Mouse (Mus musculus): ENCODE measurements at regions not wholly inside any gene's neighbourhood (a gene's known extent, or its start where the extent isn't known, plus 50 kb on each side); places are given as distances from the start of the nearest gene placed in this dataset.

DNA sequence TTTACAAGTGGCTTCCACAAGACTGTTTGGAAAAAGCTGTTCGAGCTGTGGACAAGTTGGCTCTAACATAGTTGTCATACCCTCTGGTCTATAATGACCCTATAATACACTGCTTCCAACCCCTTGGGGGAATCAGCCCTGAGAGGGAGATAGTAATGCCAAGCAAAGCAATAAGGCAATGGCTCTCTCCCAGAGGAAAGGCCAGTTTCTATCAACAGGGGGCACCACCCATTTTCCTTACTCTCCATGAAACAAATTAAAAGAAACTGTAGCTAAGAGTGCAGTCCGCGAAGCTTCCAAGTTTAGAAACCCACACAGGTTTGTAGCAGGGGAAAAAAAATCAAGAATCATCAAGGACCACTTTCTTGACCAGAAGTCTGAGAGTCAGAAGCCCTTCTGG, 115.9 kb upstream of the Sstr4 start:
- no peak for DNase-seq (ENCODE audit: low spot score in 2 of 2)

DNA sequence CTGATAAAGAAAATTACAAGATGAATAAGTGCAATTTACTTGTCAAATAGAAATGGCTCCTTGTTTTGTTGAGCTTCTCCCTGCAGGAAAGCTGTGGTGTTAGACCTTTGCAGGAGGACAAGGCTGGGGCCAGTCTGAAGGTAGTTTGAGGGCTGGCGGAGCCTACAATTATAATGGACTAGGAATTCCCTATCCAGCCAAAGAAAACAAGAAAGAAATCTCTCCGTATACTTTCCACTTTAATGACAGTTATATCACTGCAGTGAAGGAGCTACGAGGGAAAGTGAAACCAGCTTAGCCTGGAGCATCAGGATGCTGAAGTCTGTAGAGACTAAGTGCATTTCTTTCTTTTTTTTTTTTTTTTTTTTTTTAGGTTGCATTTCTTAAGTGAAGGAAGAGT, 104.8 kb upstream of the Sstr4 start:
- DNase-seq (ENCODE audit: low spot score in 2 of 2): no peak

DNA sequence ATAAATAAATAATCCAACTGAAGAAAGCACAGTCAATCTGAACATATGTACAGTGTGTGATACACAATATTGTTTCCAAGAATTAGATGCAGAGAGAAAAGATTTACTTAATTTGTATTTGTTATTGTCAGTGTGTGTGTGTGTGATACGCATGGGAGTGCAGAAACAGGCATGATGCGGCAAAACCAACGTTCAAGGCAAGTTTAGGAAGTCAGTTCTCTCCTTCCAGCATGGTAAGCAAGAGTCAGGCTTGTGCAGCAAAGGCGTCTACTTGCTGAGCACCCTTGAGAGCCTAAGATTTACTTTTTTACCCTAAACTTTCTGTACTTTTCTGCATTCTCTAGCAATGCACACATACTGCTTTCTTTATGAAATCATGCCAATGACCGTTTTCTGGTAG, 102.7 kb upstream of the Sstr4 start:
- DNase-seq (ENCODE audit: low spot score in 2 of 2): no peak

- no peak for DNase-seq (ENCODE audit: low spot score in 2 of 2)
Measured at GRCm38 (mm10) chr2:148292895-148293294, 102.2 kb upstream of the Sstr4 start.

GRCm38 (mm10) chr2:148300879-148301278, 94.3 kb upstream of the Sstr4 start:
- DNase-seq (ENCODE audit: low spot score in 2 of 2): no peak

DNA sequence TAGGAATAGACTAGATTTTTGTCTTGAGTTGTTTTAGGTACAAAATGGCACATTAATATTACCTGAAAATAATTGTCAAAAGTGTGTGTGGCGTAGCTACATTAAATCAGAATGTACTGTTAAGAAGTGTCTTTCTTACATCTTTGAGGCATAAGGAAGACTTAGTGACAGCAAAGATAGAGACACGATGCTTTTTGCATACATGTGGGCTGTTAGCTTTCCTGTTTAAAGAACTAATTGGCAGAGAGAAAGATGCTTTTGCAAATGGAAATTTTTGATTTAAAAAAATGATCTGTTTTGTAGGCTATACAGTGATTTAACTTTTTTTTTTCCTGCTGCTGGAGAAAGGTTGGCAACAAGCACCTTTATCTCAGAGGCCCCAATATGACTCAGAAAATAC, 82.9 kb upstream of the Sstr4 start:
- DNase-seq (ENCODE audit: low spot score in 2 of 2): no peak

- DNase-seq (ENCODE audit: low spot score in 2 of 2): no peak
Measured at GRCm38 (mm10) chr2:148320896-148321295, 74.2 kb upstream of the Sstr4 start.

DNA sequence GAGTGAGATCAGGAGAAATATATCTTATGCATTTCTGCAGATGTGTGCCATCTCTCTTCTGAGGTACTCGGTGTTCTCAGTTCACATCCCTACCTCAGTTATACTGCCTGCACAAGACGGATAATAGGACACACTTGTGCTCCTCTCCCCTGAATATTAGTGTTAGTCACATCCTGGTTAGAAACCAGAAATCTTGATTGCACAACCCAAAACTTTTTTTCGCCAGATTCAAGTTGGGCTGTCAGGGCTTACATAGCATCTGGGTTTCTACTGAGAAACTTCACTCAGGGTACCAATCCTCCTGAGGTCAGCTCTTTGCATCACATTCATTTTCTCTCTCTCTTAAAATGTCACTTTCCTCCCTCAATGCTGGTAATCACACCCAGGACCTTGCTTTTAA, 69.8 kb upstream of the Sstr4 start:
- no peak for DNase-seq (ENCODE audit: low spot score in 2 of 2)

DNA sequence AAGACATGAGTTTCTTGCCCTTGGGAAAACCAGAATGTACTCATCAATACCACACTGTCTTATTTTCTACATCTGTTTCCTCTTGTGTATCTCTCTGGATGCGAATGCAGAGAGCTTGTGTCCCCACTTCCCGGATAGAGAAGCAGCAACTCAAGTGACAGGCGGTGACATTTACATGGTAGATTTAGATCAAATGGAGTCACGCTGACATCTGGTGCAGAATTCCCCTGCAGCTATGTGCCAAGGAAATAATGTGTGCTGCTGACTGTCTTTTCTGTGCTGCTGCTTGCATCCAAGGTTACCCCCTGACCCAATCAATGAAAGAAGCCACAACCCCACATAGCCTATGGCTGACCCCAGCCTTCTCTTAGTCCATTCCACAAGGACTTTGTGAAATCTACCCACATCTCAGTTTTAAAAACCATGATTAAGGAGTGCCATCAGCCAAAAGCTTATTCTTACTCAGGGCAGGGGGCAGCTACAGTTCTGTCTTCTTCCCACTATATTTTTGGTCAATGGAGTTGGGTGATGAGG, 69.2 kb upstream of the Sstr4 start:
- no peak for DNase-seq (ENCODE audit: low spot score in 2 of 2)

- DNase-seq (ENCODE audit: low spot score in 2 of 2): no peak
Measured at GRCm38 (mm10) chr2:148326414-148326813, 68.7 kb upstream of the Sstr4 start.

DNA sequence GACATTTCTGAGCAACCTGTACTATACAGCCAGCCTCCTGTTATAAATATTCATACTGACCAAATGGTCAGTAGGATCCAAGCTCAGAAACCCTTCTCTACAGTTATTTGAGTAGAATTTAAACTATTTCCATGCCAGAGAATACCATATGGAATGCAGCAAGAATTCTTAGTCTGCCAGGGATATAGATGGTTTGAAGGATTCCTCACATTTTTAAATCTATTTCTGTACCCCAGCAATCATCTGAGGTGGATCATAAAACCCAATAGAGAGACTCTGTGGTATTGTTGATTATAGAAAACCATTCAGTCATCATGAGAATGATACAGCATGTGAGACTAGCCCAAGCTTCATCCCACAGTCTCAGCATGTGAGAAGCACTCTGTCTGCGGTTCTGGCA, 67.6 kb upstream of the Sstr4 start:
- no peak for DNase-seq (ENCODE audit: low spot score in 2 of 2)

GRCm38 (mm10) chr2:148330368-148330767, 64.8 kb upstream of the Sstr4 start:
- DNase-seq (ENCODE audit: low spot score in 2 of 2): no peak

DNA sequence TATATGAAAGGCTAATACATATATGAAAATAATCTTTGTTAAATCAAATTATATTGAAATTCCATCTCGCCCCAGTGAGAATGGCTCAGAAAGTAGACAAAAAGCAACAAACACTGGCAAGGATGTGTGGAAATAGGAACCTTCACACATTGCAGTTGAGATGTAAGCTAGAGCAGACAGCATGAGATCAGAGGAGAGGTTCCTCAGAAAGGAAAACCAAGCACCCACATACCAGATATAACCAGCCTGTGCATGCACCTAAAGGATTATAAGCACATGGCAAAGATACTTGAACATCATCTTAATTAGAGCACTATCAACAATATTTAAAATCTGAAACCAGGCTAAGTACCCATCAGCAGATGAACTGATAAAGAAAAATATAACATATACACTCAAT, 60.6 kb upstream of the Sstr4 start:
- DNase-seq (ENCODE audit: low spot score in 2 of 2): no peak

- DNase-seq (ENCODE audit: low spot score in 2 of 2): no peak
Measured at GRCm38 (mm10) chr2:148336626-148337025, 58.5 kb upstream of the Sstr4 start.

DNA sequence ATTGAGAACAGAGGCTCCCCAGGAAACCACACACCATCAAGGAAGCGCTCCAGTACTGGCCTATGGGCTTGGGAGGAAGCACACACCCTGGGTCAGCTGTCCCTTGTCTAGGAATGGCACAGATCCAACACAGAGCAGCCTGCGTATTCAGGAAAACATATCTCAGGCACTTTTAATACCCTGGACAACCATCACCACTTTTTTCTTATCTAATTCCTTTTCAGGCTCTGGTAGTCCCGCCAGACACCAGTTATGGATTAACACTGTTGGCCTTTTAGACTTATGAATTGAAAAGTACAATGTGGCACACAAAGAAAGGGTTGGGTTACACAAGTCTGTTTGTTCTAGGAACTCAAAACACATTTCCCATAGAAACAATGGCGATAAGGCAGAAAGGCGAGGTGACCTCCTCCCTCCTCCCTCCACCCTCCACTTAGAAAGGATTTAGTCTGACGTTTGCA, 56.8 kb upstream of the Sstr4 start:
- no peak for DNase-seq (ENCODE audit: low spot score in 2 of 2)

DNA sequence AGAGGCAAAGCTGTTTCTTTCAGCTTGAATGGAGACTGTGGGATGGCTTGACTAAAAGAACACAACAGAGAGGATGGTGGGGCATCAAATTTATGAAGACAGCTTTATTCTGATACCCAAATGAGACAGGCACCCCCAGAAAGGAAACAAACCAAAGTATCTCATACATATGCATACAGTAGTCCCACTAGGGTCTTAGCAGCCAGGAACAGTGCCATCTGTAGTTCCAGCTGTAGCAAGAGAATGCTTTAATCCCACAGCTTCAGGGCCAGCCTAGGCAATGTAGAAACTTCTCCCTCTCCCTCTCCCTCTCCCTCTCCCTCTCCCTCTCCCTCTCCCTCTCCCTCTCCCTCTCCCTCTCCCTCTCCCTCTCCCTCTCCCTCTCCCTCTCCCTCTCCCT, 56.2 kb upstream of the Sstr4 start:
- DNase-seq (ENCODE audit: low spot score in 2 of 2): no peak

GRCm38 (mm10) chr2:148344193-148344592, 51.0 kb upstream of the Sstr4 start:
- DNase-seq (ENCODE audit: low spot score in 2 of 2): no peak
